Mouse (Mus musculus) c-Kit-positive CD71-positive TER-119-negative erythroid progenitor cells, embryonic 14.5 days (primary cell): ENCODE measurements around the gene Car3.

Experiments
- DNase-seq: peaks from one replicate; pipeline ENCODE4 v3.0.0-alpha.2; 2013; ENCODE audit warnings: low read depth

The Car3 gene

DNA sequence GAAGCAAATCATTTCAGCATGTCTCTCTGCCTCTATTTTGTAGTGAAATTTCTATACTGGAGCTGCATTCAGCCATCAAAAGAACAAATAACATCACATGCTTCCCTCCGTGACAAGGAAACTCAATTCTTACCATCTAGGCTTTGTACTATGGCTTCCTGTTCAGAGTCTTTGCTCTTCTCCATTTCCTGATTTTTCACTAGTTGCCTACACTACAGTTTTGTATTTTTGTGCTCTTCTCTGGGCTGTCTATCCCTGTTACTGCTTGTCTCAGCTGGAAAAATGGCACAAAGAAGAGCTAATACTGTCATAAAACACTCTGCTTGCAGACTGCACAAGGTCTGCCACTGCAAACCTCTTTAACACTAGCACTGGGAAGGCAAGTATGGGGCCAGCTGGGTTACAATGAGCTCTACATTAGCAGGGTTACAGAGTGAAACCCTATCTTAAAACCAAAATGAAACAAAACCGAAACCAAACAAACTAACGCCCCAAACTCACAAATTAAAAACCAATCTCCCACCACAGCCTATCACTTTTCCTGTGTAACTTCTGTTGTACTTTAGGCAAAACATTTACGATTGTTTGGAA, 48.8 kb downstream of the Car3 start:
- DNase-seq: no peak

DNA sequence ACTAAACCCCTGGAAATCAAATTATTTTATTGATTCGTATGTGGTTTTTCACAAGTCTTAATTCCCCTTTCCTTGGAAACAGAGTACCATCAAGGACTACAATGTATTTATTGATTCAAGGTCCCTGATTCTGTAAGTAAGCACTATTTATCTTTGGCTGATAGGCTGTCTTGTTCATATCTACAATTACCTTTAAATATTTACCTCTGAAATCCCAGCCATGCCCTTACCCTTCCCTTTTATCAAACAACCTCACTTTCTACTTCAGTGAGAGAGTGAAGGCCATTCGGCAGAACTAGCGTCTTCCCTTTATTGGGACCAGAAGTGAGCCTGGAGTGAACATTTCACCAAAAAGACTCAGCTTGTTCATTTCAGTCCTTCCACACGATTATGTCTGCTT, 50.5 kb downstream of the Car3 start:
- DNase-seq: no peak

DNA sequence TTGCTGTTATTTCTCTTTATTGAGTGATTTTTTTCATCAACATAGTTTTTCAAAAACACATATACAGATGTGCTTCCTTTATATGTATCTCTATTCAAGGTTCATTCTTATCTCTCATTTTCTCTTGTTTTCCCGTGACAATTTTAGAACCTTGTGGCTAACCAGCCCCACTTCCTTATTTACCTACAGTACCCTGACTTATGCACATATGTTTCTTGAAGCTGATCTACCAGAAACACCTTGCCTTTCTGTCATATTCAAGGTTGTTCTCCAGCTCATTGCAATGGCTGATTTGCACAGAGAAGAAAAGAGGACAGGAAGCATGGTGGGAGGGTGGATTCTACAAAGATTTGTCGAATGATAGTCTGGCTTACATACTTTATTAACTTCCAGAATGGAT, 52.0 kb downstream of the Car3 start:
- no peak for DNase-seq

DNA sequence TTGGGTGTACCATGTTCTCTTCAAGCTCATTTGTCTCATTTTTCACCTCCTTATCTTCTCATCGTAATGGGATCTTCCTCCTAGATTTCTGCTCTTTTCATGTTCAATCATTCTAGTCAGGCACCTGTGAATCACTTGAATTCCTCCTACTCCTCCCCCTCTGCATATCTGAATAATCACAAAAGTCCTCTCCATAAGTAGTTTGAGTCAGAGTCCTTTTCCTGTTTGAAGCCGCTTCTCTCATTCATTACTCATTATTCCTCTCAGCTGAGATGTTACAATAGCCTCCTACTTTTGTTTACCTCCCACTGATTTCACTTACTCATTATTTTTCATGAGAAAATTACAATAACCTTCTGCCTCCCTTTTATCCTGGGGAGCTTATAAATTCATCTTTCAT, 53.9 kb downstream of the Car3 start:
- DNase-seq: no peak
